ENCODE assay signal across 8 mouse cellular contexts in the genomic region with DNA sequence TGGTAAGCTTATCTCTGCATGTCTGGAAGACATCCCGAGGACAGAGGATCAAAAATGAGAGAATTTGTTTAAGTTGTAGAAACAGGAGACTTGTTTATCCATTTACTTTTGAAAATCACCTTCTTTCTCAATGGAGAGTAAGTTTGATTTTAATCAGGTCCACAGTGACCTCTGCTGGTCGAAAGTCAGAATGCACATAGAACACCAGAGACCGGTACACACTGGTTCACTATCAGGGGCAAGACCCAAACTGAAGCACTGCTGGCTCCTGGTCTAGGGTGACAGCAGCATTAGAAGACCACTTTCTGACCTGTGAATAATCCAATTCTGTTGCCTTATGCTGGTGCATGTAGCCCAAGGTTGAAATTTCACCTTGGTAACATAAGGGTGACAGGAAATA. TPM values are rescaled to one million over a fixed set of nuclear protein-coding genes. Genes with fewer than 3 reads are reported as not detected.
DNase-seq lines count a peak whose midpoint lies in the region; ATAC-seq and TF ChIP-seq lines count a peak whose summit lies in the region.

No protein-coding gene starts in this region.

- no peak overlapping the region for H3K9ac ChIP-seq in forebrain, embryonic 13.5 days
- H3K9ac ChIP-seq in hindbrain, postnatal 0 days (replicated peaks; ENCODE audit: low read length): no peak overlapping the region
- no peak overlapping the region for H3K9ac ChIP-seq in midbrain, embryonic 12.5 days (replicated peaks)

- H3K4me1 ChIP-seq in forebrain, embryonic 13.5 days: 0 out of 2 replicates have a peak, but pooled peaks cover 3% of the 10 kb centered on the region
- no peaks in the 10 kb centered on the region for H3K4me1 ChIP-seq in hindbrain, postnatal 0 days (ENCODE audit: insufficient read depth, low read length)
- no peaks in the 10 kb centered on the region for H3K4me1 ChIP-seq in midbrain, embryonic 12.5 days

- H3K9me3 ChIP-seq in forebrain, embryonic 13.5 days (replicated peaks): no peaks in the 10 kb centered on the region
- no peaks in the 10 kb centered on the region for H3K9me3 ChIP-seq in hindbrain, postnatal 0 days (ENCODE audit: low read length)
- H3K9me3 ChIP-seq in midbrain, embryonic 12.5 days: no peaks in the 10 kb centered on the region

- H3K4me2 ChIP-seq in forebrain, embryonic 13.5 days: no peak overlapping the region
- H3K4me2 ChIP-seq in hindbrain, postnatal 0 days (ENCODE audit: low read depth, low read length): no peak overlapping the region
- no peak overlapping the region for H3K4me2 ChIP-seq in midbrain, embryonic 12.5 days (replicated peaks)

- peak; percentile 72 for DNase-seq in kidney, adult 18-20 months
- DNase-seq in kidney, adult 11 months: no peak
- peak; percentile 70 for DNase-seq in c-Kit-positive CD71-positive TER-119-positive erythroid progenitor cells, embryonic 14.5 days (ENCODE audit: low spot score)
- peak; percentile 93 for DNase-seq in hindbrain, postnatal 0 days (ENCODE audit: low spot score)
- peak; percentile 28 for DNase-seq in left cerebral cortex, adult 11 months (ENCODE audit: low spot score)
- DNase-seq in spleen, postnatal 10 days (ENCODE audit: low spot score in 2 of 2): peak; percentile 49 to 78

- H3K27ac ChIP-seq in forebrain, embryonic 13.5 days: no peak overlapping the region
- no peak overlapping the region for H3K27ac ChIP-seq in hindbrain, postnatal 0 days
- H3K27ac ChIP-seq in midbrain, embryonic 12.5 days (replicated peaks): no peak overlapping the region

- H3K27me3 ChIP-seq in forebrain, embryonic 13.5 days: no peaks in the 10 kb centered on the region
- H3K27me3 ChIP-seq in hindbrain, postnatal 0 days (ENCODE audit: insufficient read depth, low read length): no peaks in the 10 kb centered on the region
- no peaks in the 10 kb centered on the region for H3K27me3 ChIP-seq in midbrain, embryonic 12.5 days

- no peak overlapping the region for H3K4me3 ChIP-seq in forebrain, embryonic 13.5 days
- no peak overlapping the region for H3K4me3 ChIP-seq in hindbrain, postnatal 0 days (ENCODE audit: low read length)
- H3K4me3 ChIP-seq in midbrain, embryonic 12.5 days: no peak overlapping the region

- peak; percentile 83 for TF ChIP-seq CTCF in hindbrain, postnatal 0 days (IDR thresholded peaks at IDR 0.05; ENCODE audit: low read depth)

- WGBS in forebrain, embryonic 13.5 days: 7% methylated on average over 3 of the region's 3 CpGs
- WGBS in hindbrain, postnatal 0 days: 3% methylated on average over 3 of the region's 3 CpGs
- WGBS in midbrain, embryonic 12.5 days: 4% methylated on average over 3 of the region's 3 CpGs

- H3K36me3 ChIP-seq in forebrain, embryonic 13.5 days (ENCODE audit: poor library complexity, severe bottlenecking): no peaks in the 10 kb centered on the region
- no peaks in the 10 kb centered on the region for H3K36me3 ChIP-seq in hindbrain, postnatal 0 days (ENCODE audit: insufficient read depth, low read length)
- H3K36me3 ChIP-seq in midbrain, embryonic 12.5 days: no peaks in the 10 kb centered on the region

- ATAC-seq in forebrain, embryonic 13.5 days: peak; percentile 58
- peak; percentile 58; the same call in 1 of the 2 replicates for ATAC-seq in hindbrain, postnatal 0 days
- peak; percentile 49; the same call in 1 of the 2 replicates for ATAC-seq in midbrain, embryonic 12.5 days (ENCODE audit: low FRiP score, low read depth)

RNA-seq across cellular contexts. Expression of a gene that starts 32.4 kb away (rescaled TPM):
- polyA plus RNA-seq in forebrain, embryonic 13.5 days (2015; fragmentation: Nextera tagmentation; extraction: Ambion mirVana): 188 and 199 TPM in 2 replicates
- 46.6 and 50.7 TPM in 2 replicates for total RNA-seq in hindbrain, postnatal 0 days (2014; rRNA removed)
- 95.0 and 105 TPM in 2 replicates for polyA plus RNA-seq in hindbrain, postnatal 0 days (2015; fragmentation: Nextera tagmentation; extraction: Ambion mirVana)
- polyA plus RNA-seq in midbrain, embryonic 12.5 days (2016; fragmentation: Nextera tagmentation; extraction: Ambion mirVana): 154 and 160 TPM in 2 replicates
